Mouse (Mus musculus): ENCODE results near the gene H2-DMb1. TPM values are rescaled to one million over a fixed set of nuclear protein-coding genes. Genes with fewer than 3 reads are reported as not detected.

Gene H2-DMb1
- polyA plus RNA-seq, 2 experiments from 2014 or later = 3.4 to 6.2 TPM

DNA sequence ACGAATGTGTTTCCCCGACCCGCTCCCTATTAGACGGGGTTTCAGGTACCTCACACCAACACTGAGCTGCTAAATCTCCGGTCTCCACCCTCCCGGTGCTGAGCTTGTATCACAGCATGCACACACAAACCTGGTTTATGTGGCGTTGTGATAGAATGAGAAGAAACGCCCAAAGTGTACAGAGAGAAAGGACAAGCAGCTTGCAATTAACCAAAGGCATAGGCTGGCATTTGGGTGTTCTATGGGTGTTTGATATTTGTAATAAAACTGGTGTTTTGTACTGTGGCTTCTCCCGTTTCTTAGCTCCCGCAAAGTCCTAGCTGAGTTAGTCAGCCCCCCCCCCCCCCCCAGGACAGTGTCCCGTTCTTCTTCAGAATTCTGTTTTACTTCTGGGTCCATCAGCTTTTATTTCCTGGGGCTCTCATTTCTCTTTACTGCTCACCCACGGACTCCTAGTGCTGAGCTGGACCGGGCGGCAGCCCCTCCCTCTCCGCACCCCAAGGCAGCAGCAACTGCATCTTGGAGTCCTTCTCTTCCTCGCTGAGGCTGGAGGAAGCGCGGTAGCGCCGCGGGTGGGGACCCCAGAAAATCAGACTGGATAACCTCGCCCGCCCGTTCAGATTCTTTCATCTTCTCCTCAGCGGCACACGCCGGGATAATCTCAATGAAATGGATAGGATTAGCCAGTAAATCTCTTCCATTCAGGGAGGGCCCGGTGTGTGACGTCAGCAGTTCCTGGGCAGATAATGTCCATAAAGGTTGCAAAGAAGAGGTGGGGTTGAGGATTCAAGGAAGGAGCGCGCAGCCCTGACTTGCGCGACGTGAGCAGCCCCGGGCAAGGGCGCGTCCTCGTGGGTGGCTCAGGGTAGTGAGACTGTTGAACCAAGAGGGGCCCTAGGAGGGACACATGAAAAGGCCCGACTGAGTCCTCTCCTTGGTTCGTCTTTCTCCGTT lies 44.3 kb downstream of the H2-DMb1 start, which contains the start of gene Psmb8:
Gene Psmb8 (plus strand): TSS at position 781 of the 954 bp plus-strand sequence.
- peak; percentile 35 for ATAC-seq

DNA sequence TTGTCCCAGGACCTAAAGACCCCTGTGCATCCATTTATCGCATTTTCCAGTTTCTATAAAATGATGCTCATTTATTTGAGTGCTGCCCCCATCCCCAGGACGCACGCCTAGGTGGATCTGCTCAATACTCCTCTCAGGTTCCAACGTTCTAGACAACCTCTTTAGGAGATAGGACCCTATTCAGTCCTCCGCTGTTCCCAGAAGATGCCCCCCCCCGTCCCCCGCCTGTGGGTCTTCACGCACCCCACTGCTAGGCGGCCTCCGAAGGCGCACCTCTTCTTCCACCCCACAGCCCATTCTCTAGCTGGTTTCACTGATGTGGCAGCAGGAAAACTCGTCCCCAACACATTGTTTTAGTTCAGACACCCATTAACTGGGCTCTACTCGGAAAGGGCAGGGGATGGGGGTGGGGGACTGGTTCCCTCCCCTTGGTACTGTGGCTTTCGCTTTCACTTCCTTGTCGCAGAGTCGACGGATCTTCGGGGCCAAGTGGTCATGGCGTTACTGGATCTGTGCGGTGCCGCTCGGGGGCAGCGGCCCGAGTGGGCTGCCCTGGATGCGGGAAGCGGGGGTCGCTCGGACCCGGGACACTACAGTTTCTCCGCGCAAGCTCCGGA lies 45.1 kb downstream of the H2-DMb1 start:
- ATAC-seq = peak; percentile 72

DNA sequence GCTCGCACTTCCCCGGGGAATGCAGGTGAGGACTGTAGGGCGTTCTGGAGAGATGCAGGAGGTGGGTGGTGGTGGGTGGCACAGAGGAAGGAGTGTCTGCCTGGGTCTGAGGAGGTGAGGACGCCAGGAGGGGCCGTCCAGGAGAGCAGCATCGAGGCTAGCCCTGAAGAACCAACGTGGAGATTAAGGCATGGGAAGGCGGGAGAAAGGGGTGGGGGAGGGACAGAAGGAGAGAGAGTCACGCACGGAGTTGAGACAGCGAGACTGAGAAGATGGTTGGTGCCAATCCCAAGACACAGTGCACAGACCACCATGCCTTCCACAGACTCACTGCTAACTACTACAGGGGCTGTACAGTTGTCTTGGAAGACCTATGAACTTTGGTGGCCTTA lies 45.6 kb downstream of the H2-DMb1 start:
- peak; percentile 8 for ATAC-seq

DNA sequence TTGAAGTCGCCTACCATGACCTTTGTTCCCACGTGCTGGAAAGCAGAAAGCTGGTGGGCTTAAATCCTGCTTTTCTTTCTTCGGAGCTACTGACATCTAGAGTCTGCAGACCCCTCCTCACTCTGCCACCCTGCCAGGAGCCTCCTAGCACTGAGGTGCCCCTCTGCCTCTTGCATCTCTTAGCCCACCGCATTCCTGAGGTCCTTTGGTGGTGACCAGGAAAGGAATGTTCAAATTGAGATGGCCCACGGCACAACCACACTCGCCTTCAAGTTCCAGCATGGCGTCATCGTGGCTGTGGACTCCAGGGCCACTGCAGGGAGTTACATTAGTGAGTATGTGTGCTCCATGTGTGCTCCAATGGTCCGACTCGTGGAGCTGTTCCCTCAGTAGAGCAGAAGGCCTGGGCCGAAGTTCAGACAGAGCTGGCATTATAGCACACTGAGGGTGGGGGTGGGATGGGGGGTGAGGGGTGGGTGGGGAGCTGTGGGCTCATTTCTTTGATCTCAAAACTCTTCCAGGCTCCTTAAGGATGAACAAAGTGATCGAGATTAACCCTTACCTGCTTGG lies 46.3 kb downstream of the H2-DMb1 start:
- no peak for ATAC-seq

DNA sequence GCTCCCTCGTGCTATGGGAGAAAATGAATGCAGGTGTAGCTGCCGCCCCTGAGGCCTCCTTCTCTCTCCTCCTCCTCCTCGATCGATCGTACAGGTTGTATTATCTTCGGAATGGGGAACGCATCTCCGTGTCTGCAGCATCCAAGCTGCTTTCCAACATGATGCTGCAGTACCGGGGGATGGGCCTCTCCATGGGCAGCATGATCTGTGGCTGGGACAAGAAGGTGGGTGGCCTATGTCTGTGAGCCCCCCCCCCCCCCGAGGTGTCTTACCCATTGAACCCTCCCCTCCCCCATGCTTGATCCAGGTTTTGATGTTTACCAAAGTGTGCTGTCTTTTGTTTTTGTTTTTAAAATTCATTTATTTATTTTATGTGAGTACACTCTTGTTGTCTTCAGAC lies 47.2 kb downstream of the H2-DMb1 start:
- ATAC-seq = no peak

DNA sequence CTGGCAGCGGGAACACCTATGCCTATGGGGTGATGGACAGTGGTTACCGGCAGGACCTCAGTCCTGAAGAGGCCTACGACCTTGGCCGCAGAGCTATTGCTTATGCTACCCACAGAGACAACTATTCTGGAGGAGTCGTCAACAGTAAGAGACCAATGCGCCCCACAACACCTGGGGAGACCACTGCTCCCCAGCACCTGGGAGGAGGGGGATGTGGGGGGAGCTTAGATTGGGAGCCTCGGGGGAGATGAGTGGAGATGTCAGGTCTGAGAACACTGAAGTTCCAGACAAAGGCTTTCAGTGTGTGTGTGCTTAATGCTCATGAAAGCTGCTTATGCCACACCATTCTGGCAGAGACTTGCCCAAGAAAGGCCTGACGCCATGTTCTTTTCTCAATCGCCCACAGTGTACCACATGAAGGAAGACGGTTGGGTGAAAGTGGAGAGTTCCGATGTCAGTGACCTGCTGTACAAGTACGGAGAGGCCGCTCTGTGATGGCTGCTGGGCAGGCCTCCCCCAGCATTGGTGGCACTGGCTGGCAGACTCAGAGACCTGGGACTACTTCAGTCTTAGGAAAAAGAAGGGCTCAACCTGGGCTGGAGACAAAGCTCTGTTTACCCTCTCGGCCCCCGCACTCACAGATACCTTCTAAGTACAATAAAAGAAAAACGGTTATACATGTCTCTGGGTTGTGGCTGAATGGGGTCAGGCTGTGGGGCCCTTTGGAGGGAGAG lies 48.1 kb downstream of the H2-DMb1 start:
- no peak for ATAC-seq

DNA sequence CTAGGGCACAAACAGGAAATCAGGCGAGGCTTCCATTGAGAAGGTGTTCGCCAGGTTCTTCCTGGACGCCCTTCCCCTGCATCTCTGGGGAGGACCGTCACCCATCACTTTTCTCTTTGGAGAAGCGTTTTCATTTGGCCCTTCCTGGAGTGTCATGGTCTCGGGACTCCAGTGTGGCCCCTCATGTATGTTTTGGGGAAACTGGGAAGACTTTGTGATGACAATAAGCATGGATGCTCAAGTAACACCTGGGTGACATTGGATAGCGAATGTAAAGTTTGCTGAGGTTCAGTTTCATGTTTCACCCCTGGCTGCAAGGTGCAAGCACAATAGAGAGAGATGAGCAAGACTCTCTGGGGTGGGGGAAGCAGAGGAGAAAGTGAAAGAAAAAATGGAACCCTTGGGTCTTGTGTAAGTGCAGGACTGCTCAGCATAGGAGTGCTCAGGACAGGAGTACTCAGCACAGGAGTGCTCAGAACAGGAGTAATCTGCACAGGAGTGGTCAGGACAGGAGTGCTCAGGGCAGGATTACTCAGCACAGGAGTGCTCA lies 48.7 kb downstream of the H2-DMb1 start:
- ATAC-seq = no peak

DNA sequence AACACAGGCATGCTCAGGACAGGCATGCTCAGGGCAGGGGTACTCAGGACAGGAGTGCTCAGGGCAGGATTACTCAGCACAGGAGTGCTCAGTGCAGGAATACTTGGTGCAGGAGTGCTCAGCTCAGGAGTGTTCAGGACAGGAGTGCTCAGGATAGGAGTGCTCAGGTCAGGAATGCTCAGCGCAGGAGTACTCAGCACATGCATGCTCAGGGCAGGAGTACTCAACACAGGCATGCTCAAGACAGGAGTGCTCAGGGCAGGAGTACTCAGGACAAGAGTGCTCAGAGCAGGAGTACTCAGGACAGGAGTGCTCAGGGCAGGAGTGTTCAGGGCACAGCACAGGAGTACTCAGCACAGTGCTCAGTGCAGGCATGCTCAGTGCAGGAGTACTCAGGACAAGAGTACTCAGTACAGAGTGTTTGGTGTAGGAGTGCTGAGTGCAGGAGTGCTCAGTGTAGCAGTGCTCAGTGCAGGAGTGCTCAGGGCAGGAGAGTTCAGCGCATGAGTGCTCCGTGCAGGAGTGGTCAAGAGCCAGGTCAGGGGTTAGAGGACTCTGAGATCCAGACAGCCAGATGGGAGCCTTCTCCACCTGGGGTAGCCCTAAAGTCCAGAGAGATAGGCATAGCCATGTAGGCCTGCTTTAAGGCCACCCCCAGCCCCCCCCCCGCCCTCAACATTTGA lies 50.0 kb downstream of the H2-DMb1 start:
- ATAC-seq = no peak

DNA sequence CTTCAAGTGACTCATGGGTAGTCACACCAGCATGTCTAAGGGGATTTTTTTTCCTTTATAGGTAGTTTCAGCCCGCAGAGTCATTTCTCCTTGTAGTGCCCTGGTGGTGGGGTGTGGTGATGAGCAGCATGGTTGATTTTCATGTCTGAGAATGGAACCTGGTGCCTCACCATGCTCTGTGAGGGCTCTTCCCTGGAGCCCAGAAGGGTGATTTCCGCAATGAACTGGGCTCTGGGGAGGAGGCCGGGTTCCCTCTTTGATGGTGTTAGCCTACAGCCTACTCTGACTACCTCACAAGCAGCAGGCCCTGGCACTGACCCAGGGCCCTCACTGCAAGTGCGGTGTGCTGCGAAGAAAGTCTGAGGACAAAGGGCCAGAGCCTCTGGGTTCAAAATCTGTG lies 50.6 kb downstream of the H2-DMb1 start, which contains the start of gene Tap2:
Gene Tap2 (plus strand): TSS at position 84 of the 400 bp plus-strand sequence.
- ATAC-seq = peak; percentile 47

DNA sequence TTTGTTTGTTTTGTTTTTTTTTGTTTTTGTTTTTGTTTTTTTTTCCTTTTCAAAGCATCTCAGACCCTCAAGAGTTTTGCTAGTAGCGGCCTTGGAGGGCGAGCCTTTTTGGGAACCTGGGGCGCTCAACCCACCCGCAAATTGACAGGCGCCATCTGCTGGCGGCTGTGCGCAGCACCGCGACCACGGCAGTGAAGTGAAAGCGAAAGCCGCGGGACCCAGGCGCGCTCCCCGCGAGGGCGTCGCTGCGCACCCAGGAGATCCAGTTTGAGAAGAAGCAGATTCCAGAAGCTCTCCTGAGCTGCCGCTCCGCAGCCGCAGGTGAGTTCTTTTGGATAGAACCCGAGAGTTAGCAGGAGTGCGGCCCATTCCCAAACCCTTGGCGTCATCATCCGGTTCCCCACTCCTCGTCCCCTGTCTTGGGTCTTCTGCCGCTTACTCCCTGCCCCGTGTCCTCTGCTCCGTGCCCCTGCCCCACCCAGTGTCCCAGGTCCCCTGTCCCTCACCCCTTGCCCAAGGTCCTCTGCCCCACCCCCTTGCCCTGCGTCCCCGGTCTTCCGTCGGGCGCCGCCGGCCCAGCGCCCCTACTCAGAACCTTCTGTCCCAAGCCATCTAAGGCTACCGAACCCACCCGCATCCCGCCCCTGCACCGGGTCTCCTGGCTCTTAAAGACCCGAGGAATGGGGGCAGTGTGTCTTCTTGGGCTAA lies 51.6 kb downstream of the H2-DMb1 start:
- peak; percentile 58 for ATAC-seq

DNA sequence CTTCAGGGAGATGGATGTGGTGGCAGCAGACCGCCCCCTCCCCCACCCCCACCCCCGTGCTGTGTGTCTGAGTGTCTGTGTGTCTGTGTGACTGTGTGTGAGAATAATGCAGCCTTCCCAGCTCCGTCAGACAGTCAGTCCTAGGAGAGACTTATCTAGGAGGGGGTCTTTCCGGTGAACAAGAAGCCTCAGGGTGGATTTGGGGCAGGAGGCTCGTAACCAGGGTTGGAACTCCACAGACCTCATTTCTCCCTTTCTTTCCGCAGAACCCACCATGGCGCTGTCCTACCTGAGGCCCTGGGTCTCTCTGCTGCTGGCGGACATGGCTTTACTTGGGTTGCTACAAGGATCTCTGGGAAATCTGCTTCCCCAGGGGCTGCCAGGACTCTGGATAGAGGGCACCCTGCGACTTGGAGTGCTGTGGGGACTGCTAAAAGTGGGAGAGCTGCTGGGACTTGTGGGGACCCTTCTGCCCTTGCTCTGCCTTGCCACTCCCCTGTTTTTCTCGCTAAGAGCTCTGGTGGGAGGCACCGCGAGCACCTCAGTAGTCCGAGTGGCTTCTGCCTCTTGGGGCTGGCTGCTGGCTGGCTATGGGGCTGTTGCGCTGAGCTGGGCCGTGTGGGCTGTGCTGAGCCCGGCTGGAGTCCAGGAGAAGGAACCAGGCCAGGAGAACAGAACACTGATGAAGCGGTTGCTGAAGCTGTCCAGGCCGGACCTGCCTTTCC lies 52.3 kb downstream of the H2-DMb1 start:
- no peak for ATAC-seq

DNA sequence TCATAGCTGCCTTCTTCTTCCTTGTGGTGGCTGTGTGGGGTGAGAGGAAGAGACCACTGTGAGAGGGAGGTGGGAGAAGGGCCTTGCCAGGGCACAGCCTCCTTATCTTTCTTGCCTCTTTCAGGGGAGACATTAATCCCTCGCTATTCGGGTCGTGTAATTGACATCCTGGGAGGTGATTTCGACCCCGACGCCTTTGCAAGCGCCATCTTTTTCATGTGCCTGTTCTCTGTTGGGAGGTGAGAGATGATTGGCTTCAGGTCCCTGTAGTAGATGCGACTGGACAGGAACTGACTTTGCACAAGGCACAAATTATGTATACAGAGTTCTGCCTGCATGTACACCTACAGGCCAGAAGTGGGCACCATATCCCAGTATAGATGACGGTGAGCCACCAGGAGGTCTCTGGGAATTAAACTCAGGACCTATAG lies 52.9 kb downstream of the H2-DMb1 start:
- ATAC-seq = peak; percentile 57

DNA sequence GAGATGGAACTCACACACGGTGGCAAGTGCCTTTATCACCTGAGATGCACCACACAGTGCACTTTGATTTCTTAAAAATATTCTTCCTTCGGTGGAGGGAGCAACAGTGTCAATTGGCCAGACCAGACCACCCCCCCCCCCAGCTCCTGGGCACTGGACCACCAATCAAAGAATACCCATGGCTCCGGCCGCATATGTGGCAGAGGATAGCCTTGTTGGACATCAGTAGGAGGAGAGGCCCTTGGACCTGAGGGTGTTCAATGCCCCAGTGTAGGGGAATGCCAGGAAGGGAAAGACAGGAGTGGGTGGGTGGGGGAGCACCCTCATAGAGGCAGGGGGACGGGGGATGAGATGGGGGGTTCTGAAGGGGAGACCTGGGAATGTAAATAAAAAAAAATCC lies 53.9 kb downstream of the H2-DMb1 start:
- ATAC-seq = no peak

DNA sequence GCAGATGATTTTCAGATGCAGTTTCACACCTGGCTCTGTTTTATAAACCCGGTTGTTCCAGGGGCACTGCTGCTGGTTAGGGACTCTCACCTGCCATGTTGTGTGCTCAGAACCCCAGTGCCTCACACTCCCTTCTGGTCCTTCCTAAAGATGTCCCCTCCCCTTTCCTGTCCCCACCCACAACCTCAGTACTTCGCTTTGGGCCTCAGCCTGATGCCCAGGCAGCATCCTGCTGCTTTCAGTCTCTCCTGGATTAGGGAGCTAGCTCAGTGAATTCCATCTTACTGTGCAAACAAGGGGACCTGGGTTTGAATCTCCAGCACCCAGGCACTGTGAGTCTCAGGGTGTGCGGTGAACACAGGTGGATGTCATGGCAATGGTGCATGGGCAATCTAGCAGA lies 54.6 kb downstream of the H2-DMb1 start:
- ATAC-seq = no peak

DNA sequence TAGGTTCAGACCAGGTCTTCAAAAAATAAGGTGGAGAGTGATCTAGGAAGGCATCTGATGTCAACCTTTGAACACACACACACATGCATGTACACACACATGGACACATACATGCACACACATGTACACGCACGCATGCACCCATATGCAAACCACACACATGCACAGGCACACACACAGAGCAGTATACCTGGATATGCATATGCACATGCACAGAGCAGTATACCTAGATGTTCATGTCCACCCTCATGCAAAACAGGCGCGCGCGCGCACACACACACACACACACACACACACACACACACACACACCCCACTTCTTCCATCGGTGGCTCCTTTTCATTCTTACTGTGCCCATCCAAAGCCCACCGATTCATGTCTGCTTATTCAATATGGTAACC lies 55.0 kb downstream of the H2-DMb1 start:
- ATAC-seq = no peak

DNA sequence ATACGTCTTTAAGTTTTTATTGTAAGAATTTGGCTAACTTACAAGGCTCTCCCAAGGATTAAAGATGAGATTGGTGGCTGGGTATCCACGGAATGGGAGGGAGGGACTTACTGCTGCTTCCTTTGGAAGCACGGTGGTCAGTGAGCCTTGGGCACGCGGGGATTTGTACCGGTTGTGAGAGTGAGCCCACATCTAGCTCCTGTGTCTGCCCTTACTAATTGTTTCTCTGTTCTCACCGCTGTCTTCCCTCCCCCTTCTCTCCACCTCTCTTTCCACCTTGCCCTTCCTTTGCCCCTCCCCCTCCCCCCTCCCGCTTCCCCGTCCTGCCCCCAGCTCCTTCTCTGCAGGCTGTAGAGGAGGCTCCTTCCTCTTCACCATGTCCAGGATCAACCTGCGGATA lies 55.5 kb downstream of the H2-DMb1 start:
- ATAC-seq = no peak

DNA sequence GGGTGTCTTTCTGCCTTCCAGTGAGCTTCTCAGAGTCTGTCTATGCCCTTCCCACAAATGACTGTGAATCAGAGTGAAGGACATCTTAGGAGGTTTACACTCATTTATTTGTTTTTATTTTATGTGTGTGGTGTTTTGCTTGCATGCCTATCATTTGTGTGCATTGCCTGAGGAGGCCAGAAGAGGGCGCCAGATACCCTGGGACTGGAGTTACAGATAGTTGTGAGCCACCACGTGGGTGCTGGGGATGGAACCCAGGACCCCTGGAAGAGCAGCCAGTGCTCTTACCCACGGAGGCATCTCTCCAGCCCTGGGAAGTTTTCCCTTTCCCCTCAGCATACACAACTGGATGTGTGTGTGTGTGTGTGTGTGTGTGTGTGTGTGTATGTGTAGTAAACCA lies 56.8 kb downstream of the H2-DMb1 start:
- no peak for ATAC-seq
